Mouse (Mus musculus) c-Kit-positive CD71-negative TER-119-negative erythroid progenitor cells, embryonic 14.5 days (primary cell): ENCODE measurements around the gene Gm20388.
A peak's percentile ranks its signal among the peaks of the same experiment; 100 is the strongest.
"Not testable (repeated sequence)": the region's sequence is repeated elsewhere in the genome, so short reads cannot be mapped to it uniquely, and the experiment has no call there.

Experiments used
- DNase-seq: peaks from one replicate; pipeline ENCODE4 v3.0.0-alpha.2; 2013; ENCODE audit warnings: low read depth

Gene Gm20388

GRCm38 (mm10) chr8:120642031-120642662 lies 731.5 kb downstream of the Gm20388 start:
- DNase-seq, result no peak

DNA sequence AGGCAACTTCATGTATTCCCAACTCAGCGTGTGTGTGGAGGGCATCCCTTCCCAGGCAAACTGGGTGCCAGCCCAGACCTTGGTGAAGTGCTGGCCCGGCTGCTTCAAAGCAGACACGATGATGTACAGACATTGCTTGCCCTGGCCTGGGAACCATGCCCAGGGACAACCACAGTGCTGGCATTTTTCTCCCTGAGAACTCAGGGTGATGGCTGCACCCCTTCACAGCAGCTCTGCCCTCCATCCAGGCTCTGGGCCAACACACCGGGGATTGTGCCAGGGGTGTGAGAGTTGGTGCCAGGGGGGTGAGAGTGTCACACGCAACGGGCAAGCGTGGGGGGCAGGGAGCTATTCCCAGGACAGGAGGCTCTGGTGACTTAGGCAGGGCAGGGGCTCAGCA lies 734.0 kb downstream of the Gm20388 start:
- no peak for DNase-seq

DNA sequence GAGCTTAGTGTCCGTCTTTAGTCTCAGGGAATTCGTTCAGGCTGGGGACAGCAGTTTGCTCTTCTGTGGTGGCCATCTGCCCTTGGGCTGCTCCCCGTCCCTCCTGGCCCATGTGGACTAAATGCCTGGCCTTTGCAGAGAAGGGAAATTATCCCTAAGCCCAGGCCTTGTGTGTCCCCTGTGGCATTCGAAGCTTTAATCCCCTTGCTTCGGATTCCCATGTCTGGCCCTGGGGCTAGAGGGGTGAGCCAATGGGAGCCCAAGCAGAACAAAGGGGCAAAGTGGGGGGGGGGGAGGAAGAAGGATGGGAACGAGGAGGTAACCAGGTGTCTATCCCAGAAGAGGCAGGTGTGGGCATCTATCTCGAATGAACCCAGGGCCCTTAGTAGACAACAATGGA lies 736.9 kb downstream of the Gm20388 start, which contains the start of gene 1190005I06Rik:
TSS of gene 1190005I06Rik (minus strand) at position 101 of the 400 bp plus-strand sequence.
- DNase-seq, result no peak

DNA sequence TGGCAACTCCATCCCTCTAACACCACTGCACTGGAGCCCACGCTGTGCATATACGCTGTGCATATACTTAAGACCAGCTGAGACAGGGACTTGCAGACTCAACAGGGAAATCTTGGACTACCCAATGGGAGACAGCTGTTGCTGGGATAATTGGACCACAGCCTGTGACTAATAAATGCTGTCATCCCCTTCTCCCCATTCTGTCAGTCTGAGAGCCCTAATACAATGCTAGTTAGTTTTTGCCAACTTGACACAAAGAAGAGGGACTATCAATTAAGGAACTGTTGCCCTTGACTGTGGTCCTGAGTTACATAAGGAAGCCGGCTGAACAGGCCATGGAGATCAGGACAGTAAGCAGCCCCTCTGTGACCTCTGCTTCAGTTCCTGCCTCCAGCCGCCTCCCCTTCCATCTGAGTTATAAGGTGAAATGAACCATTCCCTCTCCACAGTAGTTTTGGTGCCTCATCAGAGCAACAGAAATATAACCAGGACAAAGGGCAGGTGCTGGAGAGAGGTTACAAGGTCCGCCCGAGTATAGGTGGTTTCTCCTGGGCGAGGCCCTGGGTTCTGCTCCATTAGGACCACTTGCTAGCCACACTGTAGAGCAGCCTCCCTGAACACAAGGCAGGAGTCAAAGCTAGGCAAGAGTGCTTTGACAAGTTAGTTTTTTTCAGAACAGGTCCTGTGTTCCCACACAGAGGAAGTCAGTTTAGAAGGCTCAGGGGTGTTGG lies 745.8 kb downstream of the Gm20388 start:
- no peak for DNase-seq

DNA sequence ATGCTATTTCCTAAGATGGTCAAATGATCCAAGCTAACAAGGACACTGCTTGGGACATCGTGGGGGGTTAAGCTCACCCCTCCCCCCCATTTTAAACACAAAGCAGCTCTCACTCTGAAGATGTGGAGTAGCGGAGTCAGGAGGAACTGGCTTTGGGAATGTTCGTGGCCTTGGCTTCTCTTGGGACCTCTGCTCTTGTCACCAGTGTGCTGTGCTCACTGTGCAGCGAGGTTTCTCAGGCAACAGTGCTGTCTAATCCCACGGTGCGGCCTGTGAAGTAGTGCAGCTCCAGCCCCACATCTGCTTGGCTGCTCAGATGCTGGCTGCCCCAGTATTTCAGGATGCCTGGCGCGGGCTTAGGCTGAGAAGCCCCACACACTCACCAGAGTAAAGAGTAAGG lies 746.8 kb downstream of the Gm20388 start:
- no peak for DNase-seq

DNA sequence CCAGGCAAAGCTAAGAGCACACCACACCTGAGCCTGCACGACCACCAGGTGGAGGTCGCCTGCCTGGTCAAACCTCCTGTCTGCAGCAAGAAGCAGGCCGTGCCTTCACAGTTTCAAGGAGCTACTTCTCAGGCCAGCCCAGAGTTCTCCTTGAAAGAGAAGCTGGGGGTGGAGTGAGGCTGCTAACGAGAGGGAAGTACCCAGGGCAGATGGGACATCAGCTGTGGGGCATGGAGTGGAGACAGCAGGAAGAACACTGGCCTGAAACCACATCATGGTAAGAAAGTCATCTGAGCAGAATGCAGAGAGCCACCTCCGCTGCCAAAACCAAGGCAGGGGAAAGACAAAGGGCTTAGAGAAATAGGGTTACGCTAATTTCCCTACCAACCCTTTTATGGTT lies 753.9 kb downstream of the Gm20388 start:
- no peak for DNase-seq

DNA sequence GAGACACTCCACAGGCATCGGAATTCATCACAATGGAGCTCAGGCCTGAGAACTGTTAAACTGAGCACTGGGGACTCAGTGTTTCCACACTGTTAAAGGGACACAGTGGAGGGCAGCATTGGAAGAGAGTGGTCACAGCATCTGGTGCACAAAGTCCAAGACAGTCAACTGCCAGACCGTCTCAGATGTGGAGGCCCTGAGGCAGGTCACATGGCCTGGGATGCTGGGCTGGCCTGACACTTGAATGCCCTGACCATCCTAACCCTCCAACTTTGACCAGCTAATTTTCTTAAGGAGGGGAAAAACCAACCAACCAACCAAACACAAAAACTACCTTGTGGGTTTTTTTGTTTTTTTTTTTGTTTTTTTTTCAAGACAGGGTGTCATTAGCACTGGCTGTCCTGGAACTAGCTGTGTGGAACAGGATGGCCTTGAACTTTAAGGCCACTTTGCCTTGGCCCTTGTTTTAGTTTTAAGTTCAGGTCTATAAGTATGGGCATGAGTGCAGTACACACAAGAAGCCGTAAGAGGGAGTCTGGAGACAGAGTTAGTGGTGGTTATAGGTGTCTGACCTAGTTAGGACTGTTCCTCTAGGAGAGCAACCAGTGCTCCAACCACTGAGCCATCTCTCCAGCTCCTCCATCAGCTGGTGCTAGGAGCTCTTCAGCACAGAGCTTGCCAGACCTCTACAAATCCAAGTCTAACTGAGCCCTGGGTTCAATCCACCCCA lies 755.2 kb downstream of the Gm20388 start:
- DNase-seq, result no peak

DNA sequence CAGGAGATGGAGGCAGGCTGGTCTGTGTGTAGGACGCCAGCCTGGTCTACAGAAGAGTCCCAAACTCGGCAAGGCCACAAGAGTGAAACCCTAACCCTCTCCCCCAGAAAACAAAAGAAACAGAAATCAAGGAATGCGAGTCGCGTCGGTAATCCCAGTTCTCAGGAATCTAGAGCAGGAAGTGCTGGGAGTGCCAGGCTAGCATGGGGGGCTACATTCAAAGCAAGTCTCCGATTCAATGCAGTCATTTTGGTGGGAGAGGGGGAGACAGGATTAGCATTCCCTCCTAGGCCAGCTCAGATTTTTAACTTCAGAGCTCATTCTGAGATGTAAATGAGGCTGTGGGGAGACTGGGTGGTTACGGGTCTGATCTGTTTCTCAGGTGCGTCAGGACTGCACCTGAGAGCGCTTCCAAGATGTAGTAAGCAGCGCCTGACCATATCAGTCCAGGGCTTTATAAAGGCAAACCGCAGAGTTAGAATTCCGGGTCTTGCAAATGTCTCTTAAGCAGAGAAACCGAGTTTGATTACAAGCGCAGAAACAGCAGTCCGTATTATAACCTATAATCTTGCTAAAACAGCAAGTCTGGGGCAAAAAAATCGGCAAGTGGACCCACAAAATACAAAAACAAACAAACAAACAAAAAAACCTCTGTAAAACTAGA lies 756.3 kb downstream of the Gm20388 start:
- no peak for DNase-seq

GRCm38 (mm10) chr8:120667561-120668373 lies 757.1 kb downstream of the Gm20388 start, which contains the start of the genes Gm27021 and Cox4i1:
Gene Gm27021 (minus strand): TSS chr8:120668079.
Gene Cox4i1 (plus strand): TSS chr8:120668222.
- DNase-seq, result peak; percentile 83

- DNase-seq, result no peak
Observed at GRCm38 (mm10) chr8:120668374-120668905, 757.8 kb downstream of the Gm20388 start, which contains the start of gene Emc8. Gene Emc8 (minus strand): TSS chr8:120668573.

GRCm38 (mm10) chr8:120671775-120672174 lies 761.1 kb downstream of the Gm20388 start:
- no peak for DNase-seq

- no peak for DNase-seq
Observed at GRCm38 (mm10) chr8:120672626-120673229, 762.1 kb downstream of the Gm20388 start.

- DNase-seq, result no peak
Observed at GRCm38 (mm10) chr8:120673298-120673697, 762.7 kb downstream of the Gm20388 start.

- no peak for DNase-seq
Observed at GRCm38 (mm10) chr8:120675718-120676117, 765.1 kb downstream of the Gm20388 start.

DNA sequence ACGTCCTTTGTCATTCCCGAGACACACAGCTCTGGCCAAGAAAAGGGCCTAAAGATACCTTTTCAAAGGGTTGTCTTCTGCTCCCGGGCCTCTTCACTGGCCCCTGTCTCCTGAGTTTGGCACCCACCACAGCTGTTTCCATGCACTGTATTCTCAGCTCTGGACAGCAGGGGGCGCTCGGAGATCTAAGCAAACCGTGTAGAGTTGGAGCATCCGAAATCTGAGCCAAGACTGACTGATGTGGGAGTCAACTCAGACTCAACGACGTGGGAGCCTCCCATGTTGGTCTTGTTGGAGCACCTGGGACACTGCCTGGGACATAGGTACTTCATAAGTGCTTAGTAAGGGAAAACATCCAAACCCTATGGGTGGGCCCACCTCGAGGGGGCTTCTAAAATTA lies 767.8 kb downstream of the Gm20388 start:
- DNase-seq, result peak; percentile 83

DNA sequence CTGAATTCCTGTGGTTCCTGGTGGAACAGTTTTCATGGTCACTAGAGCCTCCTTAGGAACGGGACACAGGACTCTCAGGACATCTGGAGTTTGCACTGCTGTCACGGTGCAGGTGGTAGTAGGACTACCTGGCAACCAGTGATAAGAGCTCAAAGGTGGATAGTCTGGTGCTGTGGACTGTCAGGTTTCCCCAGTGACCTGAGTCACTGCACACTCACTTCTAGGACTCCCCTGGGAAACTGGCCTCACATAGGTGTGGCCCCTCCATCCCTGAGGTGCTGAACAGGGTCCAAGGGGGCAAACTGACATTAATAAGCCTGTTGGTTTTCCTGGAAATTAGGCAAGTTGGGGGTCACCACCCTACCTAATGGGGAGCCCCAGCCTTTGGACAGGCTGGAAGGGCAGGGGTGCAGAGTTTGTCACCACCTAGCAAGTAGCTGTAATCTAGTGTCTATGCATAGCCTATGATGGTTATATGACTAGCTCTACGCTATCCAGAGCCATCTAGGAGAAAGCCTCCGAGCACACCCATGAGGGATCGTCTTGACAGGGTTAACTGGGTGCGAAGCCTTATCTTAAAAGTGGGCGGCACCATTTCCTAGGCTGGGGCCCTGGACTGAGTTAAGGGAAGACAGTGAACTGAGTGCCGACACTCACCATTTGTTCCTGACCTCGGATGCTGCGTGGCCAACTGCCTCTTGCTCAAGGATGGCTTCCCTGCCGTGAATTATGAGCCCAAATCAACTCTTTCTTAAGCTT lies 769.2 kb downstream of the Gm20388 start:
- DNase-seq, result no peak

DNA sequence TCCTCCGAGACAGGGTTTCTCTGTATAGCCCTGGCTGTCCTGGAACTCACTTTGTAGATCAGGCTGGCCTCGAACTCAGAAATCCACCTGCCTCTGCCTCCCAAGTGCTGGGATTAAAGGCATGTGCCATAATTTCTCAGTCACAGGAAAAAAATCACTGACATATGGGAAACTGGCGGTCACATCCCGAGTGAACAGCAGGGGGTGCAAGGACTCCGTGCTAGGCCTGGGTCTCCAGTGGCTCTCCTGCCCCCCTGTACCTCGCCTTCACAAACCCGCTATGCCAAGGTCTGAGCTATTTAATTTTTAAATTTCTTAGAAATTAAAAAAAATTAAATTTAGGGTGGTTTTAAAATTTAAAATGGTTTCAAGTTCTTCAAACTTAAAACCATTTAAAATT lies 769.8 kb downstream of the Gm20388 start:
- DNase-seq, result not testable (repeated sequence)

- no peak for DNase-seq
Observed at GRCm38 (mm10) chr8:120681113-120681512, 770.5 kb downstream of the Gm20388 start.

- DNase-seq, result no peak
Observed at GRCm38 (mm10) chr8:120683602-120684001, 773.0 kb downstream of the Gm20388 start.

GRCm38 (mm10) chr8:120684082-120684481 lies 773.4 kb downstream of the Gm20388 start:
- no peak for DNase-seq
